Mouse (Mus musculus) urinary bladder, postnatal 4 days (tissue): Measurements from ENCODE around the gene Nmi.
"Not testable (repeated sequence)": the region's sequence is repeated elsewhere in the genome, so short reads cannot be mapped to it uniquely, and the experiment has no call there.

ENCODE experiments used
- DNase-seq, 2 experiments: peaks; one replicate each; pipeline ENCODE4 v3.0.0; 2021 to 2022; ENCODE audit warnings: low spot score in 2 of 2

Nmi gene

DNA sequence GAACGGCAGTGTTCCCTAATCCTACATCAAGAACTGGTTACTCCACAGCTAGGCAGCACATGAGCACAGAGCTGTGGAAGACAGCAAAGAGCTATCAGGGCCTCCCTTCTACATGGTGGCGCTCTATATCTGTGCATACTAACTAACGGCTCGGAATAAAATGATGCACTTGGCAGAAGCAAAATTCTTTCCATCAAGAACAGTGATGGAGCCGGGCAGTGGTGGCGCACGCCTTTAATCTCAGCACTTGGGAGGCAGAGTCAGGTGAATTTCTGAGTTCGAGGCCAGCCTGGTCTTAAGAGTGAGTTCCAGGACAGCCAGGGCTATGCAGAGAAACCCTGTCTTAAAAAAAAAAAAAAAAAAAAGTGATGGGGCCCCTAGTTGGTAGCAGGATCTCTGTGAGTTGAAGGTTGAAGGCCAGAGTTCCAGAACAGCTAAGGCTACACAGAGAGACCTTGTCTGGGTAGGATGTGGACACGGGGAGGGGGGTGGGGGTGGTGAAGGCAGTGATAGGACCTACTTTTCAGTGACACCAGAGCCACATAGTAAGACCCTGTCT, at the start of gene Nmi:
Gene Nmi, minus strand, starts transcription at position 85 of the 559 bp plus-strand sequence.
- no peak for DNase-seq

- DNase-seq, result no peak
These were observed 43.1 kb upstream of the Nmi start for GRCm38 (mm10) chr2:52016361-52016760.

GRCm38 (mm10) chr2:52013306-52013820, 40.1 kb upstream of the Nmi start:
- no peak for DNase-seq

- DNase-seq, result not testable (repeated sequence)
These were observed 38.5 kb upstream of the Nmi start for GRCm38 (mm10) chr2:52011820-52012219.

- no peak for DNase-seq
These were observed 33.1 kb upstream of the Nmi start for GRCm38 (mm10) chr2:52006380-52006779.

DNA sequence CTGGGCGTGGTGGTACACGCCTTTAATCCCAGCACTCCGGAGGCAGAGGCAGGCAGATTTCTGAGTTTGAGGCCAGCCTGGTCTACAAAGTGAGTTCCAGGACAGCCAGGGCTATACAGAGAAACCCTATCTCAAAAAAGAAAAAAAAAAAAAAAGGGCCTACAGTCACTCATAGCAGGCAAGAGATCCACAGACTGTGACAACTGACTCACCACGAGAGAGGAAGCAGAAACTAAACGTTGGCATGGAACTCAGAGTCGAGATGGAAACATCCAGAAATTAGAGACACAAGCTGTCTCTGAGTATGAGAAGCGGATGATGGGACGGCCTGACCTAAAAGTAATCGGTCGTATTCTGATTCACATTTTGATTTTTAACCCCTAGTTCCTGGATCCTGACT, 29.0 kb upstream of the Nmi start:
- DNase-seq, result not testable (repeated sequence)

DNA sequence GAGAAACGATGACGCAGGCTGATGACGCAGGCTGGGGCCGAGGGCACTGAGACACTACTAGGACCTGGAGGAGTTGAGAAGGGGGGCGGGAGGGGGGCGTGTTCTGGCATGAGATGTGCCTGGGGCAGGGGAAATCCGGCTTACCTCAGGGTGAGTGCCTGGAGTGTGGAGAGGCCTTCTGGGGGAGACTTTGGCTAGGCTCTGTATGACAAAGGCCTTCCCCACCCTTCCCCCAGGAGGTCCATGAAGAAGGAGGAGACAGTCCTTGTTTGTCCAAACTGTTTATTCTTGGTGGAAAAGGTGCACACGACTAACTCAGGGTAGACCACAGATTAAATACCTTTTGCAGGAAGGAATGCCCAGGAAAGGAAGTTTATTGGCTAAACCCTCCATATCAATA, 28.2 kb upstream of the Nmi start:
- DNase-seq, result no peak

GRCm38 (mm10) chr2:51999996-52000395, 26.7 kb upstream of the Nmi start:
- no peak for DNase-seq

DNA sequence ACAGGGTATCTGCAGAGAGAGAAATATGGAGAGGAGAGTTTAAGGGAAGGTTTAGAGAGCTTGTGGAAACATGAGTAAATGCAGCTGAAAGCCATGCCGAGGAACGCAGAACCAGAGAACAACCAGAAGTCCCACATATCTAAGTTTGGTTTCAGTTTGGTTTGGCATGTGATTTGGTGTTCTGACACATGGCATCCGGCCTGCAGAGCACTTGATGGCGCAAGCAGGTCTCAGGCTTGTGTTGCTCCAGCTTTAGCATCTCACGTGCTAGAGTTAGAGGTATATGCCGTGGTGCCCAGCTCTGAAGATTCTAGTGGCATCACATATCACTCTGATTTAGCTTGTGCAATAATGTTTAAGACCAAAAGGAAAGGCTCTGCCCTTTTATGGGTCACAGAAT, 18.2 kb upstream of the Nmi start:
- no peak for DNase-seq

DNA sequence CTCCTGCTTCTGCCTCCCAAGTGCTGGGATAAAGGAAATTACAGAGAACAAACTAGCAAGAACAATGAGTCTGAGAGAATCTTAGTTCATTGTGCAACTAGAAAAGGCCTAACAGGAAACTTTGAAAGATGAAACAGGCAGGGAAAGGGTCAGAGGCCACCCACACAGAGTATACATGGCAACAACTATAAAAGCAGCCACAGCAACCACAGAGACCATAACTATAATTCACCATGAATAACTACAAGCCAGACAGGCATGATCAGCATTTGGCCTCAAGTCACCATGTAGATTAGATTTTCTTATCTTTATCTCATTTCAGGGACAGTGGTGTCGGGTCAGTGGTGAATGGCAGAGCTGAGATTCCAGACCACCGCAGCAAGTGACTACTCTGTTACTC, 16.3 kb upstream of the Nmi start:
- DNase-seq, result no peak

- DNase-seq, result no peak
These were observed 13.4 kb upstream of the Nmi start for GRCm38 (mm10) chr2:51986695-51987094.

- DNase-seq, result no peak
These were observed 12.9 kb upstream of the Nmi start for GRCm38 (mm10) chr2:51986157-51986556.

DNA sequence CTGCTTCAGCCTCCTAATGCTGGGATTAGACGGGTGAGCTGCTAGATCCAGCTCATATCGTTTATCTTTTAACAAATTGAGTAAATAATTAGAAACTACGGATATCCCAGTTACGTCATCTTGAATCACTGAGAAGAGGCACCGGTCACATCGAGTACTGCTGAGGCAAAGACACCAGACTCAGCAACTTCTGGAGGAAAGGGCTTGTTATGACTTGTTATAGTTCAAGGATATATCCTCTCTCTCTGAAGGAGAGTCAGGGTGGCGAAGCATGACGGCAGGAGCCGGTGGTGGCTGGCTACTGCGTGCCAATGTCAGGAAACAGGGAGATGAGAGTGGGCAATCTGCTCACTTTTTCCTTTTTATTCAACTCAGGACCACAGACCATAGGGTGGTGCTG, 11.9 kb upstream of the Nmi start:
- no peak for DNase-seq

GRCm38 (mm10) chr2:51982288-51982687, 9.0 kb upstream of the Nmi start:
- no peak for DNase-seq

DNA sequence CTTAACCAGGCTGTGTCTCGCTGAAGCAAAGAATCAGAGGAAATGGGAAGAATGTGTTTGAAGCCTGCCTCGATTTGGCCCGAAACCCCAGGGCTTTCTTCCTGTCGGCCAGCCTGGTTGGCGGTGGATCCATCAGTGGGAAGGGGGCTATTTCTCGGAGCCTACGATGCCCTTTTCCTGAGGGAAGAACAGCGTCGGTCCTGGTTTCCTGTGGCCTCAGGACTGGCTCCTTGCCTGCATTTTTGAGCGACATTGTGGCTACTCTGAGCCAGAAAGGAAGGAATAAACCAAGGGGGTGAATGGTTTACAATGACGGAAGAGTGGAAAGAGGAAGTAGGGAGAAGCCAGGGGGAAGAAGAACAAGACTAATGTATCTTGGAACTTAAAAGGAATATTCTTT, 8.3 kb upstream of the Nmi start:
- DNase-seq, result no peak

- DNase-seq, result peak in 1 of 2 experiments; percentile 42
These were observed 469 bp downstream of the Nmi start for GRCm38 (mm10) chr2:51972641-51973409.

DNA sequence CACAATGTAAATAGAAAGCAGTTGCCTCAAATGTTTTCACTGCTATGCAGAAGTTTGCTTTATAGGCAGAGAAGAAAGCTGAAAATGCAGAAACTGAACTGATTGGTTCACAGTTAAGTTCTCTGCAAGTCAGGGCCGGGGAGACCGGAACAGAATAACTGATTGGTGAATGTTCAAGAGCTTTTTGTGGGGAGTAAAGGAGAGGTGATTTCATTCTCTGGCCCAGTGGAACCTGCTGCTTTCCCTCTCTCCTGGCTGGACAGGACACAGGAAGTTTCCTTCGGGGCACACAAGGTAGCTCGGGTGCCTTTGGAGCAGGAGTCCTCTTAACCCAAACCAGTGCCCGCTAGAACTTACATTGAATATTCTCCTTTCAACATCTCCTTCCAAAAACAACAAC, 1.2 kb downstream of the Nmi start:
- DNase-seq, result no peak

GRCm38 (mm10) chr2:51970897-51971296, 2.4 kb downstream of the Nmi start:
- DNase-seq, result no peak

- no peak for DNase-seq
These were observed 6.0 kb downstream of the Nmi start for GRCm38 (mm10) chr2:51967288-51967687.

GRCm38 (mm10) chr2:51953648-51954204, 19.6 kb downstream of the Nmi start:
- no peak for DNase-seq

- no peak for DNase-seq
These were observed 22.4 kb downstream of the Nmi start for GRCm38 (mm10) chr2:51950876-51951275.

DNA sequence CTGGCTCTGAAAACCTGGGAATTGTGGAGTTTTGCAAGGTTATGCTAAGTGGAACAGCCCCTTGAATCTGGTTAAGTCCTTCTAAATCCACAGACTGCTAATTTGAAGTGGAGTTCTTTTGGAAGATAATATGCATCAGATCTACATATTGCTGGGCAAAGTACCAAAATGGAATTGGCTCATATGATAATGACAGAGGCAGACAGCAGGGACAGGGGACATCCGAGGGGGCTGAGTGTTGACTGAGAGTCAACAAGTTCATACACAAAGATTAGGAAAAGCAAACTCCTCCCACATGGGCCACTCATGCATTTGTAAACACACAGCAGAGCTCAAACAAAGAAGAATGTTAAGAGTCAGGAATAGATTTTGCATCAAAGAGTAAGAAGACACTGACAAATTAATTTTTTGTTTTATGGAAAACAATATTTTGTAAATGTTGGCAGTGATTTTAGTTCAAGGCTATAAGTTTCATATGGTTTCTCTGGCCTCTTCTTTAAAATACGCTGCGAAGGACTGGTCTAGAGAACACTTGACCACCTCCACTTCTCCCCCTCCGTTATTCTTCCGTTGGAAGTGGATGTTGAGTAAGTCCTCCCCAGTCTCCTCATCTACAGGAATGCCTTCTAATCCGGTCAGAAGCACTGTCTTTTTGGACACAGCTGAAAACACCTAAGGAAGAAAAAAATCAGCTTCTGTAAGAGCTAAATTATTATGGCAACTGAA, 25.0 kb downstream of the Nmi start:
- DNase-seq, result no peak
